In the genomic region with DNA sequence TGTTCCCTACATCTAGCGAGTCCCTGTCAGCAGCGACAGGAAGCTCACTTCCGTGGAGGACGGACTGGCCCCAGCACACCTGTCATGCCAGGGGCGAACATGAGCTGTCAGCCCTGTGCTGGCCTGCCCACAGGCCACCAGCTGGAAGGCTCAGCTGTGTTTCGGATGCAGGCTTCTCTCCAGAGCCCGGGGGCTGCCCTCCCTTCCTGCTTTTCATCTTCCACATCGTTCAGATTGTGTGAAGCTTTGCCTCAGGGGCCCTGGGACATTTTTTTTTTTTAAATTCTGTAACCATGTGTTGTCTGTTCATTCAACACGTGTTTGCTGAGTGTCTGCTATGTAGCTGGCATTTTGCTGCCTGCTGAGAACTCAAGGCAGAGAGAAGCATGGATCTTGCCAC, we compare ENCODE assay signal across 9 mouse cellular contexts.
DNase-seq lines count a peak whose midpoint lies in the region; ATAC-seq lines count a peak whose summit lies in the region.
"Had no signal": no experiment of that assay in that cellular context is flagged by ENCODE, and none has a peak within 500 bp of the region (broad histone marks: within the 10 kb centered on the region; RNA-seq: fewer than 3 reads in every experiment).

No protein-coding gene starts in this region.

- H3K4me1 ChIP-seq in midbrain, embryonic 11.5 days (ENCODE audit: control insufficient read depth, insufficient read depth, low read length), result no peaks in the 10 kb centered on the region
- H3K4me1 ChIP-seq in midbrain, embryonic 10.5 days, result peaks cover 6% of the 10 kb centered on the region; the same call in 1 of the 2 replicates
- peaks cover 4% of the 10 kb centered on the region; the same call in 1 of the 2 replicates for H3K4me1 ChIP-seq in forebrain, embryonic 16.5 days (replicated peaks; ENCODE audit: control insufficient read depth, insufficient read depth, low read length)

- 0 out of 2 replicates have a peak, but pooled peaks have one; percentile 45 for ATAC-seq in midbrain, embryonic 11.5 days (ENCODE audit: low FRiP score)
- ATAC-seq in forebrain, embryonic 16.5 days, result peak; percentile 59
- peak; percentile 59 for ATAC-seq in megakaryocyte-erythroid progenitor cell, adult 5-6 weeks (replicated peaks; ENCODE audit: low FRiP score, low TSS enrichment, poor library complexity, severe bottlenecking)

- H3K27ac ChIP-seq in midbrain, embryonic 11.5 days (ENCODE audit: low read depth, low read length), result no peak overlapping the region
- H3K27ac ChIP-seq in midbrain, embryonic 10.5 days (replicated peaks), result no peak overlapping the region
- H3K27ac ChIP-seq in forebrain, embryonic 16.5 days (ENCODE audit: low read length), result no peak overlapping the region

- no peaks in the 10 kb centered on the region for H3K27me3 ChIP-seq in midbrain, embryonic 11.5 days (ENCODE audit: control insufficient read depth, insufficient read depth, low read length)
- H3K27me3 ChIP-seq in midbrain, embryonic 10.5 days (ENCODE audit: low read depth, poor library complexity, severe bottlenecking), result no peaks in the 10 kb centered on the region
- H3K27me3 ChIP-seq in forebrain, embryonic 16.5 days (replicated peaks; ENCODE audit: control insufficient read depth, insufficient read depth, low read length), result no peaks in the 10 kb centered on the region

- no peak overlapping the region for H3K4me3 ChIP-seq in midbrain, embryonic 11.5 days (ENCODE audit: low read depth, low read length)
- no peak overlapping the region for H3K4me3 ChIP-seq in midbrain, embryonic 10.5 days
- H3K4me3 ChIP-seq in forebrain, embryonic 16.5 days (replicated peaks; ENCODE audit: low read length), result no peak overlapping the region
- H3K4me3 ChIP-seq: erythroblast, embryonic 14.5 days had no signal

- no peak overlapping the region for H3K9ac ChIP-seq in midbrain, embryonic 11.5 days (ENCODE audit: low read length)
- no peak overlapping the region for H3K9ac ChIP-seq in forebrain, embryonic 16.5 days (replicated peaks; ENCODE audit: low read depth, low read length)

- WGBS in midbrain, embryonic 11.5 days, result 68% methylated on average over 9 of the region's 9 CpGs
- WGBS in midbrain, embryonic 10.5 days, result 67% methylated on average over 9 of the region's 9 CpGs
- 32% methylated on average over 9 of the region's 9 CpGs for WGBS in forebrain, embryonic 16.5 days

- no peaks in the 10 kb centered on the region for H3K36me3 ChIP-seq in midbrain, embryonic 11.5 days (ENCODE audit: control insufficient read depth, insufficient read depth, low read length)
- no peaks in the 10 kb centered on the region for H3K36me3 ChIP-seq in midbrain, embryonic 10.5 days
- no peaks in the 10 kb centered on the region for H3K36me3 ChIP-seq in forebrain, embryonic 16.5 days (ENCODE audit: control insufficient read depth, insufficient read depth)

- peak; percentile 40 for DNase-seq in embryo, embryonic 10 days (ENCODE audit: low spot score)
- DNase-seq in embryo, embryonic 9.5 days (ENCODE audit: extremely low spot score), result no peak
- DNase-seq in midbrain, embryonic 11.5 days (ENCODE audit: low spot score, missing footprints), result peak; percentile 77
- no peak for DNase-seq in midbrain, embryonic 10.5 days (ENCODE audit: low spot score)
- no peak for DNase-seq in adrenal gland, adult 8-10 months
- DNase-seq in adrenal gland, postnatal 36 days, result no peak

- no peaks in the 10 kb centered on the region for H3K9me3 ChIP-seq in midbrain, embryonic 11.5 days (ENCODE audit: control insufficient read depth, low read length)
- no peaks in the 10 kb centered on the region for H3K9me3 ChIP-seq in midbrain, embryonic 10.5 days (replicated peaks)
- no peaks in the 10 kb centered on the region for H3K9me3 ChIP-seq in forebrain, embryonic 16.5 days (ENCODE audit: control insufficient read depth, low read length)

- H3K4me2 ChIP-seq in midbrain, embryonic 11.5 days, result no peak overlapping the region
- H3K4me2 ChIP-seq in forebrain, embryonic 16.5 days (ENCODE audit: low read length), result no peak overlapping the region

Comparison
In these comparisons a context has a peak if more than half of its experiments do, and no peak if none do; other contexts are left out.
1. DNase-seq: peak in embryo, embryonic 10 days (single experiment) and midbrain, embryonic 11.5 days (single experiment); none in embryo, embryonic 9.5 days (single experiment), midbrain, embryonic 10.5 days (single experiment), adrenal gland, adult 8-10 months (single experiment) and adrenal gland, postnatal 36 days (0 of 2).
2. Peak in every context shown above with its lines, with median percentiles within 50 percentile points of each other: ATAC-seq.